Mouse (Mus musculus) lung, adult 2 months (tissue): ENCODE measurements around the gene Slco1a6. TPM values are rescaled to one million over a fixed set of nuclear protein-coding genes. Genes with fewer than 3 reads are reported as not detected.
A peak's percentile ranks its signal among the peaks of the same experiment; 100 is the strongest.
"Not testable (repeated sequence)": the region's sequence is repeated elsewhere in the genome, so short reads cannot be mapped to it uniquely, and the experiment has no call there.

Experiments used
- DNase-seq: peaks from one replicate; pipeline ENCODE4 v3.0.0; 2022
- H3K4me1 ChIP-seq: fragments of 200-500 bp; 2 replicates; pipeline ENCODE4 v1.6.1; 2011; ENCODE audit warnings: low read length; ENCODE audit not compliant: control insufficient read depth, insufficient read depth
- H3K4me3 ChIP-seq: fragments of 200-500 bp; replicated peaks from 2 replicates; pipeline ENCODE3; 2011; ENCODE audit warnings: low read depth, mild to moderate bottlenecking, control low read depth, low read length; ENCODE audit errors: extremely low read depth
- CTCF ChIP-seq: fragments of 200-500 bp; IDR thresholded peaks from 2 replicates; pipeline ENCODE4 v1.5.1; 2011; ENCODE audit warnings: mild to moderate bottlenecking, low read length, control low read depth; ENCODE audit not compliant: insufficient read depth
- POLR2A ChIP-seq: fragments of 200-500 bp; IDR thresholded peaks from 2 replicates; pipeline ENCODE4 v1.6.1; 2011; ENCODE audit warnings: low read depth, mild to moderate bottlenecking, control low read depth, low read length, borderline replicate concordance; ENCODE audit errors: extremely low read depth
- WGBS: fragments of 180-500 bp; shearing (Covaris S2); methylation state at CpG from one replicate; pipeline ENCODE4 v1.1.7; 2018; 5-methylcytosine and 5-hydroxymethylcytosine counted together
- polyA plus RNA-seq: library from polyadenylated mRNA; depleted of rRNA; stranded (reverse); fragments of >200 nt; gene quantifications from 2 replicates; pipeline ENCODE4 v1.2.3, GENCODE M21; 2012

Slco1a6 gene
- polyA plus RNA-seq, 1 experiment, result not detected

DNA sequence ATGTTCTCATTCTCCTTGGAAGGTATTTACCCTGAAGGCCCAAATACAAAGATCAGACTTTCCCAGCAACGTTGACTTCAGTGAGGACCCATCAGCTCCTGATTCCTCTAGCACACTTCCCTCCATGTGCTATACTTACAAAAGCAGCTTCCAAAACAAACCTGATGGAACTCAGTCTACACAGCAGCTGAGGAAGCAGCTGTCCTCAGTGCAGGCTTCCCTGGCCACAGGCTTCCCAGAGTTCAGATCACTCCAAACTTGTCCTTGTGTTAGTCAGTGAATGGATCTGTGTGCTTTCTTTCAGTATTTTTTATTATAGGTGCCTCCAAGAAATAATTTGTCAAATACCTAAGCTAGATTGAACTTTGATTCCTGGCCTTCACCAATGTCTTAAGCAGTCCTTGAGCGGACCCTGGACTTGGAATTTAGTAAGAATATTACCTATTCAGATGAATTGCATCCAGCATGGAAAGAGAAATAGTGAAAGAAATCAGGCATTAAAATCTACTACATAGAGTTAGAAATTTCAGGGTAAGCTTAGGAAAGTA lies 22.4 kb downstream of the Slco1a6 start:
- WGBS, result 78% methylated on average over 2 of the region's 2 CpGs
- DNase-seq, result no peak
- H3K4me3 ChIP-seq, result no peak overlapping the region

GRCm38 (mm10) chr6:142163406-142163805 lies 44.9 kb downstream of the Slco1a6 start:
- no peak for DNase-seq
- no peak for TF ChIP-seq POLR2A
- TF ChIP-seq CTCF, result no peak
- no peak overlapping the region for H3K4me3 ChIP-seq
- WGBS, result 75% methylated on average over 5 of the region's 5 CpGs
- no peaks in the 10 kb centered on the region for H3K4me1 ChIP-seq

More for the DNA sequence above, 22.4 kb downstream of the Slco1a6 start:
- H3K4me1 ChIP-seq, result no peaks in the 10 kb centered on the region
- TF ChIP-seq CTCF (no peak), POLR2A (no peak)

GRCm38 (mm10) chr6:142161171-142161570 lies 47.1 kb downstream of the Slco1a6 start:
- Histone ChIP-seq H3K4me1 (no peaks in the 10 kb centered on the region), H3K4me3 (no peak overlapping the region)
- 85% methylated on average over 2 of the region's 2 CpGs for WGBS
- DNase-seq, result no peak
- TF ChIP-seq CTCF (no peak), POLR2A (no peak)

GRCm38 (mm10) chr6:142154081-142154480 lies 54.2 kb downstream of the Slco1a6 start:
- not testable (repeated sequence) for H3K4me3 ChIP-seq, H3K4me1 ChIP-seq
- 97% methylated on average over 5 of the region's 10 CpGs for WGBS
- DNase-seq, result peak; percentile 5

DNA sequence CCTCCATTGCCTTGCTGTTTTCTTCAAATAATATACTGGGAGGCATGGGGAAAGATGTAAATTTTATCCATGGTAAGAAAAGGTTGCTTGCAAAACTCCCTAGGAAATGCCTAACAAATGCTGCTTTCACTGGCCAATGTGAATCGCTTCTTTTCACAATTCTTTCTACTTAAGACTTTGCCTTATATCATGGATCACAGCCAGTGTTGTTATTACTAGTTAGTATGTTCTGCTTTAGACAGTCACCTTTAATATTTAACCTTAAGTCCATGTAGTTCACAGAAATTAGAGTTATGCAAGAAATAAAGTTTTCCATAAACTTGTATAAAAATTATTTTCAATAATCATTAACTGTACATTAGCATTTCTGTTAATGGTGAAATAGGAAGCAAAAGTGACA lies 60.0 kb downstream of the Slco1a6 start:
- no peak overlapping the region for H3K4me3 ChIP-seq
- no peak for TF ChIP-seq CTCF
- no peak for TF ChIP-seq POLR2A
- no peaks in the 10 kb centered on the region for H3K4me1 ChIP-seq
- WGBS, result 82% methylated on average over 1 of the region's 1 CpGs
- no peak for DNase-seq

DNA sequence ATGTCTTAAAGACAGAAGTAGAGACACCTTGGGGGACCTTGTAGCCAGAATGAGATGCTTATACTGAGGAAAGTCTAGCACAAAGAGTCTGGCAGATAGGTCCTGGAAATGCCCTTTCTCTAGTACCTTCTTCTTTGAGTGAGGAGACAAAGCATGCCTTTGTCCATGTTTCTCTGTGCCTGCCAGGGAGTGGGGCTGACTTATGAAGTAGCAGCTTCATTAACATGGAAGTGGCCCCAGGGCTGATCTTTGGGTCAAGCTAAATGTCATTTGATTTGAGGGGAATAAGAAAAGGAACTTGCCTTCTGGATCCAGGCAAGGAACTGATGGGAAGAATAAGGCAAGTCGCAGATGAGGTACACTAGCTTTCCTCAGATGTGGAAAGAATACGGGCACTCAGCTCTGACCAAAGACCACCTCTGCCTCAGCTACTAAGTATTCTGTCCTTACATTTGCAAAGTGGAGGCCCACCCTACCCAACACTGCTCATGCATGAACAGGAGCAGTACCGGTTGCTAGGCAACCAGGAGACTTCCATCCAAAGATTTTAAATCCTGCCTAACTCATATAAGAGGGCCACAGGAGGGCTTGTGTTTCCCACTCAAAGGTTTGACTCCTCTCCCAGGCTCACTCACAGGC lies 96.5 kb downstream of the Slco1a6 start:
- no peak for DNase-seq
- 85% methylated on average over 3 of the region's 3 CpGs for WGBS
- TF ChIP-seq POLR2A (no peak), CTCF (no peak)
- no peak overlapping the region for H3K4me3 ChIP-seq
- no peaks in the 10 kb centered on the region for H3K4me1 ChIP-seq

GRCm38 (mm10) chr6:142091126-142091525 lies 117.2 kb downstream of the Slco1a6 start:
- 68% methylated on average over 3 of the region's 3 CpGs for WGBS
- no peak for TF ChIP-seq CTCF
- no peak for TF ChIP-seq POLR2A
- no peaks in the 10 kb centered on the region for H3K4me1 ChIP-seq
- DNase-seq, result no peak
- H3K4me3 ChIP-seq, result no peak overlapping the region

GRCm38 (mm10) chr6:142058281-142058680 lies 150.0 kb downstream of the Slco1a6 start:
- not testable (repeated sequence) for H3K4me3 ChIP-seq, DNase-seq, H3K4me1 ChIP-seq
- WGBS, result 79% methylated on average over 3 of the region's 3 CpGs

DNA sequence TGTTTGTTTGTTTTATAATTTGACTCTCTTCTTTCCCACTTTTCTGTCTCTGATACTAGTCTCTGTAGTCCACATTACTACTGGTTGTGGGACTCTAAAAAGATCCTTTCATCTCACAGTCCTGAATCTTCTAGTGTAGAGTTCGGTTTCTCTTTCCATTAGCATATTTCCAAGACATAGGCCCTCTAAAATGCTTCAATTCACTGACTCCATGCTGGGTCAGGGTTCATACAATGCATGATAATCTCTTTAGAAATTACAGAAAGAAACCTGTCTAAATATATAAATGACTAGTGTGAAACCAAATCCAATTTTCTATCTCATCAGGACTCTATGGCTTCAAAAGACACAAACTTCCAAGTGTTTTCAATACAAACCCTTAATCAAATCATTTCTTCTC lies 160.6 kb downstream of the Slco1a6 start:
- no peak for DNase-seq
- WGBS, result 90% methylated on average over 1 of the region's 1 CpGs
- TF ChIP-seq POLR2A (no peak), CTCF (no peak)
- Histone ChIP-seq H3K4me1 (no peaks in the 10 kb centered on the region), H3K4me3 (no peak overlapping the region)

- no peak overlapping the region for H3K4me3 ChIP-seq
- 93% methylated on average over 2 of the region's 2 CpGs for WGBS
- TF ChIP-seq CTCF (no peak), POLR2A (no peak)
- no peak for DNase-seq
- H3K4me1 ChIP-seq, result no peaks in the 10 kb centered on the region
Observed at GRCm38 (mm10) chr6:142045746-142046145, 162.6 kb downstream of the Slco1a6 start.
